Mouse (Mus musculus) intestine, embryonic 15.5 days (tissue): ENCODE measurements around the gene A230072I06Rik. TPM values are rescaled to one million over a fixed set of nuclear protein-coding genes. Genes with fewer than 3 reads are reported as not detected.

ENCODE experiments used
- ATAC-seq: fragments of 200-750 bp; cut with Nextera tagmentation; 2 replicates; pipeline ENCODE4 v1.8.0; 2017; ENCODE audit warnings: moderate TSS enrichment, moderate library complexity
- H3K27ac ChIP-seq: fragments of 300-500 bp; sonication (generic); 2 replicates; pipeline ENCODE4 v1.5.1; 2015; ENCODE audit warnings: mild to moderate bottlenecking, inconsistent platforms
- H3K27me3 ChIP-seq: fragments of 300-500 bp; sonication (generic); replicated peaks from 2 replicates; pipeline ENCODE4 v1.6.1; 2015; ENCODE audit warnings: inconsistent platforms
- H3K36me3 ChIP-seq: fragments of 300-500 bp; sonication (generic); 2 replicates; pipeline ENCODE4 v1.6.1; 2015; ENCODE audit warnings: inconsistent platforms
- H3K4me1 ChIP-seq: fragments of 300-500 bp; sonication (generic); replicated peaks from 2 replicates; pipeline ENCODE4 v1.6.1; 2015; ENCODE audit warnings: inconsistent platforms
- H3K4me2 ChIP-seq: fragments of 300-500 bp; sonication (generic); replicated peaks from 2 replicates; pipeline ENCODE4 v1.6.1; 2015; ENCODE audit warnings: mild to moderate bottlenecking, inconsistent platforms
- H3K4me3 ChIP-seq: fragments of 300-500 bp; sonication (generic); replicated peaks from 2 replicates; pipeline ENCODE4 v1.5.1; 2015; ENCODE audit warnings: inconsistent platforms
- H3K9ac ChIP-seq: fragments of 300-500 bp; sonication (generic); 2 replicates; pipeline ENCODE4 v1.6.1; 2015; ENCODE audit warnings: inconsistent platforms
- H3K9me3 ChIP-seq: fragments of 300-500 bp; sonication (generic); 2 replicates; pipeline ENCODE4 v1.6.1; 2016; ENCODE audit warnings: inconsistent platforms
- WGBS: fragments of 180-500 bp; shearing (Covaris S2); methylation state at CpG from one replicate; pipeline ENCODE4 v1.1.7; 2015; 5-methylcytosine and 5-hydroxymethylcytosine counted together
- polyA plus RNA-seq: library from polyadenylated mRNA; unstranded; fragments of >200 nt; fragmentation: Nextera tagmentation; extraction: Ambion mirVana; gene quantifications from 2 replicates; pipeline ENCODE4 v1.2.1, GENCODE M21; 2015

The A230072I06Rik gene
- polyA plus RNA-seq, 1 experiment from 2014 or later = not detected

- no peak overlapping the region for H3K9ac ChIP-seq
- no peaks in the 10 kb centered on the region for H3K9me3 ChIP-seq
- H3K4me1 ChIP-seq = 0 out of 2 replicates have a peak, but pooled peaks cover 5% of the 10 kb centered on the region
- ATAC-seq = no peak
- H3K27ac ChIP-seq = no peak overlapping the region
- no peaks in the 10 kb centered on the region for H3K36me3 ChIP-seq
- WGBS = 57% methylated on average over 13 of the region's 13 CpGs
- no peaks in the 10 kb centered on the region; the same call in none of the 2 replicates for H3K27me3 ChIP-seq
- no peak overlapping the region for H3K4me3 ChIP-seq
- no peak overlapping the region for H3K4me2 ChIP-seq
These were observed 48.6 kb downstream of the A230072I06Rik start for GRCm38 (mm10) chr8:12327187-12327586.

DNA sequence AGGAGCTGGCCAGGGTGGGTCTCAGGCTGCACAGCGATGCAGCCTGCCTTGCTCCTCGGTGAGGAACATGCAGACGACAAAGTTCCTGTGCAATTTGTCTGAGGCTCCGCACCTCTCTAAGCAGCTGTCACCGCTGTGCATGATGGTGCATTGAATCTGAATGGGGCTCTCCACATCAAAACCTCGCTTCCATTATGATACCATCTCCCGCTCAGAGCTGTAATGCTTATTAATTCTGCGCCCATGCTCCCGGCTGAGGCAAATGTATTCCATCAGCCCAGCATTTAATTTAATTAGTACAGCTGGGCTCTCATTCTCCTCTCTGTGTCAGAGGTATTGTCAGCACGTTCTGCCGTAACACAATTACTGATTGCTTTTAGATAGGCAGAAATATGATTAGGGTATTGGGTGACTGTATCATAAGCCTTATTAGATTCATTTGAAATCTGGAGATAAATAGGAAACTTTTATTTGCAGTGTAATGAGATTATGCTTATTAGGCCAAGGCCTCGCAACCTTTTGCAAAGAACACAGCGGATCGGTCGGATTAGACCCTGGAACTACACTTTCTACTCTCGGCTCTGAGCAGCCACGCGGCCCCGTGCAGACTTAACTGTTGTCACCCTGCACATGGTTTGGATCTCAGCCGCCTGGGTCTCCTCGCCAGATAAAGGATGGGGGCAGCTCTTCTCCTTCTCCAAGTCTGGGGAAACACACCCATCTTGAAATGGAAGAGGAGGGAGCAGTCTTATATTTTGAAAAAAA, 49.3 kb downstream of the A230072I06Rik start:
- H3K4me2 ChIP-seq = no peak overlapping the region
- H3K4me1 ChIP-seq = 0 out of 2 replicates have a peak, but pooled peaks cover 5% of the 10 kb centered on the region
- H3K27ac ChIP-seq = no peak overlapping the region
- 77% methylated on average over 21 of the region's 21 CpGs for WGBS
- H3K27me3 ChIP-seq = no peaks in the 10 kb centered on the region; the same call in none of the 2 replicates
- H3K36me3 ChIP-seq = no peaks in the 10 kb centered on the region
- no peak overlapping the region for H3K4me3 ChIP-seq
- H3K9me3 ChIP-seq = no peaks in the 10 kb centered on the region
- no peak for ATAC-seq
- no peak overlapping the region for H3K9ac ChIP-seq

DNA sequence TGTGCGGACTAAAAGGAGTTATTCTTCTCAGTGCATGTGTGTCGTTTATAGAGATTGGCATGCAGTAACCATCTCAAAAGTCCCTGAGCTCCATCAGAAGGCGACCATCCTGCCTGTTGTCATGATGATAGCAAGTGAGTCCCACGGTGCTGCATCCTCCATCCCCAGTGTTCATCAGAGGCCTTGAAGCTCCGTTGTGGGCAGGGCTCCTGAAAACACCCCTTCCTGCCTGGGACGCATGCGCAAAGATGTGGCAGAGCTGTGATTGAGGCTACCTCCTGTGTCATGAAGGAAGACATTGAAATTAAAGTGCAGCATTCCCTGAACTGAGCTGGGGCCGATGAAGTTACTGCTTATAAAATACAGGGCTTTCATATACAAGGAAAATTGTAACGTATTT, 49.9 kb downstream of the A230072I06Rik start:
- 67% methylated on average over 9 of the region's 9 CpGs for WGBS
- no peak for ATAC-seq
- Histone ChIP-seq H3K27ac (no peak overlapping the region), H3K4me1 (0 out of 2 replicates have a peak, but pooled peaks cover 5% of the 10 kb centered on the region), H3K9ac (no peak overlapping the region), H3K36me3 (no peaks in the 10 kb centered on the region), H3K9me3 (no peaks in the 10 kb centered on the region), H3K27me3 (no peaks in the 10 kb centered on the region; the same call in none of the 2 replicates), H3K4me2 (no peak overlapping the region), H3K4me3 (no peak overlapping the region)

DNA sequence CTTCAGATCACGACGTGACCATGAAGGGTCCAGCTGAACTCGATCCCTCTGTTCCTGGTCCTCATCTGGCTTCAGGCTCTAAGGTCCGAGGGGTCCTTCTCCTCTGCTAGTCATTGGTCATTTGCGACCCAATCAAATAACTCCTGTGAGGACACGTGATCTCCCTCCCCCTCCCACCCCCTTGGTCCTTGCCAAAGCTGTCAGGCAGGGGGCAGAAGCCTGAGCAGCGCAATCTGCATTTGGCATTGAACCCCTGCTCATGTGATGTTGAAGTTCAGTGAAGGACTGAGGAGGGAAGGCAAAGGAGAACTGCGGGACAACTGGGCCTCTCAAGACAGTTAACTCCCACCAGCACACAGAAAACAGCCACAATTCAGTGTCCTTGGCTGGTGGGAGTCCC, 51.4 kb downstream of the A230072I06Rik start:
- Histone ChIP-seq H3K9me3 (no peaks in the 10 kb centered on the region), H3K9ac (no peak overlapping the region), H3K27me3 (no peaks in the 10 kb centered on the region; the same call in none of the 2 replicates), H3K27ac (no peak overlapping the region), H3K4me3 (no peak overlapping the region), H3K4me2 (no peak overlapping the region), H3K36me3 (no peaks in the 10 kb centered on the region), H3K4me1 (0 out of 2 replicates have a peak, but pooled peaks cover 5% of the 10 kb centered on the region)
- 31% methylated on average over 8 of the region's 8 CpGs for WGBS
- ATAC-seq = no peak

Other genes with a start within 250 kb of the A230072I06Rik start
- gene Sox1, start 116.5 kb downstream of the A230072I06Rik start, polyA plus RNA-seq = not detected in 2 replicates